Mouse (Mus musculus): ENCODE data around the gene Mmgt2.
"Not testable (repeated sequence)": the region's sequence is repeated elsewhere in the genome, so short reads cannot be mapped to it uniquely, and the experiment has no call there.

Gene Mmgt2

GRCm38 (mm10) chr11:62645337-62645675 lies 3.2 kb upstream of the Mmgt2 start:
- DNase-seq (ENCODE audit: extremely low read depth, low read depth) = no peak

GRCm38 (mm10) chr11:62645732-62646494 lies 2.6 kb upstream of the Mmgt2 start:
- DNase-seq (ENCODE audit: extremely low read depth, low read depth) = peak; percentile 79

DNA sequence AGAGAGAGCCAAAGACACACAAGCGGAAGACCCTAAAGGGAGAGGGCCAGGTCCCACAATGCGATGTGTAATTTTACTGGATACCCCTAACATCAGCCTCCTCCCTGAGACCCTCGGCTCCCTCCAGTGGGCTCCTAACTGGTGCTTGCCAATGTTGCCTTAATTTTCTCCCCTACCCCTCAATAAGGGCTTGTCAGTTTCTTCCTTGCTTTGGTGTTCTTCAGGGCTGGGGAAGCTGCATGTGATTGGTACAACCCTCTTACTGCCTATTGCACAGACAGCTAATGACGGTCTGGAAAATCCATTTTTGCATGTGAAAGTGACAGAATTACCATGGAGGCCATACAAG lies 2.0 kb upstream of the Mmgt2 start:
- DNase-seq (ENCODE audit: extremely low read depth, low read depth) = no peak

DNA sequence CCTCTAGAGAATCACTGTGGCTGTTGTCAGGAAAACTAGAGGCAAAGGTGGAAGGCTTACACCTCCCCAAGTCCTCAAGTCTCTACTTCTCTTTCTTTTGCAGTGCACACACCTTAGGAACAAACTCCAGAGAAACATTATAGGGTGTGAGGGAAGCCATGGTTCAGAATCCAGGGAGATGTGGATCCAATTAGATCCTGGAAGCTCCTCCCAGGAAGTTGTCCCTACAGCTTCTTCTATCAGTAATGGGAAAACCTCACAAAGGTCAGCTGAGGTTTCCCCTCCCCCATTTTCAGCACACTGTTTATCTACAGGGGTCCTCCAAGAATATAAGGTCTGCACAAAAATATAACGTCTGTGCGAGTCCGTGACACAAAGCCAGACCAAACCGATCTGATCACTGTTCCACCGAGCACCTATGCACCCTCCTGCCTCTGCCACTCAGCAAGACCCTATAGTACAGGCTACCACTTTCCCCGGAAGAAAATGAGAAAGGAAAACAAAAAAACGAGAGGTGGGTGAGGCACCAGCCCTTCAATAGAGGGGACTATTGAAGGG lies 1.4 kb upstream of the Mmgt2 start:
- no peak for DNase-seq (ENCODE audit: extremely low read depth, low read depth)

DNA sequence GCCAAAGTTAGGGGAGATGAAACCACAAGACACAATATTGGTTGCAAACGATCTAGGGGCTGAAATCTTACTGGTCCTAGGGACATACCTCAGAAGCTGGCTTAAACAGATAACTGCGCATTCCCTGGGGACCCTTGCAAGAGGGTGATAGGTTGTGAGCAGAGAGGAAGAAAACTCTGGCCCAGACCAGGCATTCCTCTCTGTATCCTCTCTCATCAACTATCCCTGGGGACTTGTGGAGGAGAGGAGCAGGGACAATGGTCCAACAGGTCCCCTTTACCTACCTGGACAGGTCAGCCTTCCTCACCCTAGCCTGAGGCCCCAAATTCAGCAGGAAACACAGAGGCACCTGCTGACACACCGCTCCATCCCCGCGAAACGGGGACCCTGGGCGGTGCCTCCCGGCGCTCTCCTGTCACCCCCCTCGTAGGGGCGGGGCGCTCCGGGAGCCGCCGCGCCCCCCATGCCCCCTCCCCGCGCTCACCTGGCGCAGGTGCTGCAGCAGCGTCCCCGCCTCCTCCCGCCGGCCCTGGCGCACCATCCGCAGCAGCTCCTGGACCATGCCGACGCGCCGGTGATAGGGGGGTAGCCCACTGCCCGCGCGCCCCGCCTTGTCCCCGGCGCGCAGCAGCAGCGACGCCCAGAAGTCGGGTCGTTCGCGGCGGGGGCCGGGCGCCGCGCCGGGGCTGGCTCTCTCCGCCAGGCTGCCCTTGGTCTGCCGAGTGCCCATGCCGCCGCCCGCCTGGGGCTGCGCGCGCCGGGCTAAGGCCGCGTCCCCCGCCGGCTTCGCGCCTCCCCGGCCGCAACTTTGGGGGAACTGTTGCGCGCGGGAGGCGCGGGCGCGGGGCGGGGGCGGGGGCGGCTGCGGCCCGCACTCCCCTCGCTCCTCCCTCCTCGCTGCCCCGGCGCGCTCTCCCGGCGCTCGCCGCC lies 538 bp upstream of the Mmgt2 start, which contains the start of gene Lrrc75a:
Gene Lrrc75a (minus strand): TSS at position 863 of the 930 bp plus-strand sequence.
- peak; percentile 54 for DNase-seq (ENCODE audit: extremely low read depth, low read depth)

GRCm38 (mm10) chr11:62649803-62650202 lies 1.3 kb downstream of the Mmgt2 start:
- DNase-seq (ENCODE audit: extremely low read depth, low read depth) = not testable (repeated sequence)

- no peak for DNase-seq (ENCODE audit: extremely low read depth, low read depth)
Measured at GRCm38 (mm10) chr11:62651563-62651962, 3.1 kb downstream of the Mmgt2 start.

DNA sequence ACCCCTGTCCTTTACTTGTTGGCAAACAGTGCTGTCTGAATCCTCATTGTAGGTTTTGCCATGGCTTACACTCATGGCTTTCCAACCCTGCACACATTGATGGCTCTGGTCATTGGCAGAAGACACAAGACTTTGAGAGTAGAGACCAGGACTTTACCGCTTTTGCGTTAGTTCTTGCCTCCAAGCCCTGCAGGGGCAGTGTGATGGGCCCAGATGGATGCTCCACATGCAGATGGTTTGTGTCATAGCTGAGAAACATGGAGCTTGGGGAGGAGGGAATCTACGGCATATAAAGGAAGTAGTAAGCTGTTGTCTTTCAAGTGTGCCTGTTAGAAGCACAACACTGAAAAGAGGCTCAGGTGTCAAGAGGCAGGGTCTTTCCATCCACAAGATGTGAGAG lies 3.6 kb downstream of the Mmgt2 start:
- no peak for DNase-seq (ENCODE audit: extremely low read depth, low read depth)

DNA sequence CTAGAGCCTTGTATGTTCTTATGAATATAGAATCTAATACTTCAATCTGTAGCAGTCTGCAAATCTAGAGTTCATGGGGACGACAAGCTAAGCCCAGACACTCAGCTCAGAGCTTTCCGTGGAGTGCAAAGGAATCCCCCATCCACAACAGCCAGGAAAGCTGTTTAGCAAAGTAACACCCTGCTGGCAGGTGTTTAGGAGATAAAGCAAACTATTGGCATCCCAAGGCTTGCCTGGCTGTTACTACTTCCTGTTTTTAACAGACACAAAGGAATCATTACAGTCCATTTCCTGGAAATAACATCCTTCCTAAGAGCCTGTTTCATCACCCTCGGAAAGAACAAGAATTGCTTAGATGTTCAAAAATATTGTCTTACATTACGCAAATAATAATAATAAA lies 12.4 kb downstream of the Mmgt2 start:
- no peak for DNase-seq (ENCODE audit: extremely low read depth, low read depth)

DNA sequence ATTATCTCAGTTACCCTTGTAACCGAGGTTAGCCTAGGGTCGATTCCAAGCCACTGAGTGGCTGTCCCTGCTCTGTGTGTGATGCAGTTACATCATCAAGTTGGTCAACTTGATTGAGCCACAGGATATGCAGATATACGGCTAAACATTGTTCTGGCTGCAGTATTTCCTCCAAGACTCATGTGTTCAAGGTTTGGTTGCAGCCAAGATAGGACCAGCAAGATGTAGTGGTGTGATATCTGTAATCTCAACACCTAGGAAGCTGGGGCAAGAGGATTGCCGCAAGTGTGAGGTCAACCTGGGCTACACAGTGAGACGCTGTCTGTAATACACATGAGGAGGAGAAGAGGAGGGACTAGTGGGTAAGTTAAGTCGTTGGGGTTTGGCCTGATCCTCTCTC lies 15.8 kb downstream of the Mmgt2 start:
- no peak for DNase-seq (ENCODE audit: extremely low read depth, low read depth)

GRCm38 (mm10) chr11:62668986-62669385 lies 20.5 kb downstream of the Mmgt2 start:
- no peak for DNase-seq (ENCODE audit: extremely low read depth, low read depth)

- DNase-seq (ENCODE audit: extremely low read depth, low read depth) = no peak
Measured at GRCm38 (mm10) chr11:62669471-62669870, 21.0 kb downstream of the Mmgt2 start.

DNA sequence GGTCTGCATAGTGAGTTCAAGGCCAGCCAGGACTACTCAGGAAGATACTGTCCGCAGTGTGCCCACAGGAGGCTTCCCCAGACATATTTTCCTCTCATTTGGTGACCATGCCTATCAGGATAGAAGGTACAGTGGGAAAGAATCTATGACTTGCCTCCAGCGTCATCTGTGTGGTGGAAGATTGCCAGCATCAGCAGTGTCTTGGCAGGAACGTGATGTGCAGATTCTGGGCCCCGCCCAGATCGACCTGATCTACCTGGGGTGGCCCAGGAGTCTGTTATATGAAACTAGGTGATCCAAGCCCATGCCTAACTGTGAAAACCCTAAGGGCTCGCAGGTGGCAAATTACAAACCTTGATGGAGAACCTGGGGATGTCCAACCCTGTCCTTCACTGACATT lies 21.5 kb downstream of the Mmgt2 start:
- DNase-seq (ENCODE audit: extremely low read depth, low read depth) = no peak

DNA sequence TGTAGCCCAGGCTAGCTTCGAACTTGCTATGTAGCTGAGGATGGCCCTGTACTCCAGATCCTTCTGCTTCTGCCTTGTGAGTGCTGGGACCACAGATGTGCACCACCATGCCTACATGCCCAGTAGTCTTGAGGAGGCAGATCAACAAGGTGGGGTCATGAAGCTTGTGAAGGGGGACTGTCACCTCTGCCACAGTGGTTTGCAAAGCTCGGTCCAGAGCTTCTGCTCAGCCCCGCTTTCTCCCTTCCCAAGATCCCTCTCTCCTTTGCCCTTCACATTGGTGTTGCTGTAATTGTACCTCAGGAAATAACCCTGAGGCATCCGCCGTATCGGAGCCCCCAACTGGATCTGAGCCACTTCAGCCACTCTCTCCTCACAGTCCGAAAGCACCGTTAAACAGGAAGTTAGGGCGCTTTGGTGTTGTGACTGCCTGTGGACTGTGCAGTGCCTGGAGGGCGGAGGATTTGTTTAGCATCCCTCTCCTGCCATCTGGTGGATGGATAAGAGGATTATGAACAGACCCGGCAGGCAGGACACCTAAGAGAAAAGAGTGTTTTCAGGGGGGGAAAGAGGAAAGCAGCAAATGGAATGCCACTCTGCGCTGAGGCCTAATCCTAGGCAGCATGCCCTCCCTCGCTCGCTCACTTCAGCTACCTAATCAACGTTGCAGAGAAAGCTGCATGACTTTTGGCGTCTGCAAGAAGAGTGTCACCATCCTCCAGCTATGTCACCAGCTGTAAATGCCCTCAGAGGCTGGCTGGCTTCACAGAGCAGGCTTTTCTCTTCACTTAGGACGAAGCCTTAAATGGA lies 27.2 kb downstream of the Mmgt2 start:
- DNase-seq (ENCODE audit: extremely low read depth, low read depth) = peak; percentile 73

- DNase-seq (ENCODE audit: extremely low read depth, low read depth) = no peak
Measured at GRCm38 (mm10) chr11:62676290-62676596, 27.8 kb downstream of the Mmgt2 start.

- DNase-seq (ENCODE audit: extremely low read depth, low read depth) = no peak
Measured at GRCm38 (mm10) chr11:62678778-62679354, 30.4 kb downstream of the Mmgt2 start.

DNA sequence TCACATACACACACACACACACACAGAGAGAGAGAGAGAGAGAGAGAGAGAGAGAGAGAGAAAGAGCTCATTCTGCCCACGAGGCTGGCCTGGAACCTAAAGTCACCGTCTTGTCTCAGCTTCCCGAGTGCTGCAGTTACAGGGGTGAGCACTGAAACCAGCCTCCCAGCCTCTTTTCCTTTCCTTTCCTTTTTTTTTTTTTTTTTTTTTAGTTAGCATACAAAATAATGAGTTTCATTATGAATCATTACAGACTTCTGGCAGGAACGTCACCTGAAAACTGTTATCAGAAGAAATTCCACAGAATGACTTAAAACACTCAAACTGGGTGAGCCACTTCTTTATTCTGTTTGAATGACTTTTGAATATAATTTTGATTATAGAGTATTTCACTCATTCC lies 31.5 kb downstream of the Mmgt2 start:
- DNase-seq (ENCODE audit: extremely low read depth, low read depth) = no peak

DNA sequence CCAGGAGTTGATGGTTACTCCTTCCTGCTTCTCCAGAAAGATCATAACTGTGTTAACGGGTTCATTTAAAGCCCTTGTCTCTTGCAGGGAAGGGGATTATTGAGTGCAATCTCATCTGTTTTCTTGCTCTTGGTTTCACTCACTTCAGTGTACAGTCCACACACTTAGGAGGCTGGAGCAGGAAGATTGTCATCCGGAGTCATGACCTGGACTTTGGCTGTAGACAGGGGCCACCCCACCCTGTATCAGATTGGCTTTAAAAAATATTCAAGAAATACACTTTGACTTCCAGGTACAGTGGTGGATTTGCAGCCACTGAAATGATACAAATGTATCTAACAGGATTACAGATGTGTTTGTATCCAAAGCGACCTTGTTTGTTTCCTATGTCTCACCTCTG lies 43.1 kb downstream of the Mmgt2 start:
- DNase-seq (ENCODE audit: extremely low read depth, low read depth) = no peak

- DNase-seq (ENCODE audit: extremely low read depth, low read depth) = peak; percentile 82
Measured at GRCm38 (mm10) chr11:62693299-62694184, 45.1 kb downstream of the Mmgt2 start.

- DNase-seq (ENCODE audit: extremely low read depth, low read depth) = no peak
Measured at GRCm38 (mm10) chr11:62695126-62695525, 46.7 kb downstream of the Mmgt2 start.
